Mouse (Mus musculus) layer of hippocampus, adult 2 months (tissue): ENCODE measurements around the gene Tlr7. TPM values are rescaled to one million over a fixed set of nuclear protein-coding genes. Genes with fewer than 3 reads are reported as not detected.
"Not testable (repeated sequence)": the region's sequence is repeated elsewhere in the genome, so short reads cannot be mapped to it uniquely, and the experiment has no call there.

ENCODE experiments used
- DNase-seq, 2 experiments: peaks; one replicate each; pipeline ENCODE4 v3.0.0; 2022; ENCODE audit warnings: low spot score in 2 of 2
- H3K27ac ChIP-seq: fragments of 200-600 bp; 2 replicates; pipeline ENCODE4 v1.8.1; 2022
- H3K4me3 ChIP-seq: fragments of 200-600 bp; 2 replicates; pipeline ENCODE4 v1.8.1; 2022; ENCODE audit warnings: mild to moderate bottlenecking
- CTCF ChIP-seq: fragments of 200-600 bp; conservative IDR thresholded peaks from 2 replicates; pipeline ENCODE4 v1.8.1; 2022; ENCODE audit warnings: antibody characterized with exemption, mild to moderate bottlenecking, moderate library complexity
- total RNA-seq, 2 experiments: library from RNA; stranded (reverse); gene quantifications; 2 replicates each; pipeline ENCODE4 v1.2.3; 2021

Tlr7 gene
- total RNA-seq, 2 experiments from 2014 or later = 2.5 to 2.7 TPM

GRCm38 (mm10) chrX:167329620-167330019, 738 bp downstream of the Tlr7 start:
- no peak for TF ChIP-seq CTCF
- H3K27ac ChIP-seq = peak overlapping the region; percentile 78
- H3K4me3 ChIP-seq = no peak overlapping the region
- DNase-seq = no peak

GRCm38 (mm10) chrX:167329098-167329497, 1.3 kb downstream of the Tlr7 start:
- peak overlapping the region; percentile 78 for H3K27ac ChIP-seq
- no peak overlapping the region for H3K4me3 ChIP-seq
- TF ChIP-seq CTCF = no peak
- peak; percentile 19 to 28 for DNase-seq

- no peak for TF ChIP-seq CTCF
- H3K4me3 ChIP-seq = no peak overlapping the region
- H3K27ac ChIP-seq = peak overlapping the region; percentile 78
- no peak for DNase-seq
These were observed 1.8 kb downstream of the Tlr7 start for GRCm38 (mm10) chrX:167328519-167328918.

GRCm38 (mm10) chrX:167323742-167324141, 6.6 kb downstream of the Tlr7 start:
- Histone ChIP-seq H3K4me3 (no peak overlapping the region), H3K27ac (no peak overlapping the region)
- peak; percentile 20; the same call in 1 of the 2 replicates for TF ChIP-seq CTCF
- DNase-seq = no peak

GRCm38 (mm10) chrX:167321233-167321806, 9.0 kb downstream of the Tlr7 start:
- no peak for TF ChIP-seq CTCF
- H3K4me3 ChIP-seq = no peak overlapping the region
- no peak overlapping the region for H3K27ac ChIP-seq
- DNase-seq = no peak

GRCm38 (mm10) chrX:167318819-167319396, 11.4 kb downstream of the Tlr7 start:
- Histone ChIP-seq H3K27ac (no peak overlapping the region), H3K4me3 (no peak overlapping the region)
- no peak for DNase-seq
- TF ChIP-seq CTCF = no peak

GRCm38 (mm10) chrX:167315766-167316165, 14.6 kb downstream of the Tlr7 start:
- no peak overlapping the region for H3K4me3 ChIP-seq
- H3K27ac ChIP-seq = no peak overlapping the region
- TF ChIP-seq CTCF = no peak
- no peak for DNase-seq

- H3K4me3 ChIP-seq = no peak overlapping the region
- no peak overlapping the region for H3K27ac ChIP-seq
- DNase-seq = no peak
- TF ChIP-seq CTCF = no peak
These were observed 15.1 kb downstream of the Tlr7 start for GRCm38 (mm10) chrX:167315093-167315726.

- not testable (repeated sequence) for H3K27ac ChIP-seq, H3K4me3 ChIP-seq, DNase-seq
These were observed 28.3 kb downstream of the Tlr7 start for GRCm38 (mm10) chrX:167302061-167302460.

- peak; percentile 83 for TF ChIP-seq CTCF
- DNase-seq = peak; percentile 41 to 65
- no peak overlapping the region for H3K27ac ChIP-seq
- H3K4me3 ChIP-seq = peak overlapping the region; percentile 17; the same call in 1 of the 2 replicates
These were observed 53.4 kb downstream of the Tlr7 start for GRCm38 (mm10) chrX:167276953-167277352.

- DNase-seq = no peak
- TF ChIP-seq CTCF = no peak
- Histone ChIP-seq H3K27ac (no peak overlapping the region), H3K4me3 (peak overlapping the region; percentile 17; the same call in 1 of the 2 replicates)
These were observed 53.8 kb downstream of the Tlr7 start for GRCm38 (mm10) chrX:167276551-167276950.

GRCm38 (mm10) chrX:167264086-167264485, 66.3 kb downstream of the Tlr7 start, which contains the start of gene Tlr8:
TSS of gene Tlr8 (minus strand) at chrX:167264329.
- TF ChIP-seq CTCF = no peak
- no peak for DNase-seq
- Histone ChIP-seq H3K4me3 (no peak within 1 kb of the TSS), H3K27ac (no peak within 1 kb of the TSS)

GRCm38 (mm10) chrX:167263530-167263929, 66.8 kb downstream of the Tlr7 start:
- no peak for DNase-seq
- Histone ChIP-seq H3K4me3 (no peak overlapping the region), H3K27ac (no peak overlapping the region)
- no peak for TF ChIP-seq CTCF

Other genes with a start within 250 kb of the Tlr7 start
- 1,000 to 10,000 TPM; 1,652 to 1,714 TPM for gene Tmsb4x, start 121.2 kb downstream of the Tlr7 start, total RNA-seq
- under 1 TPM; 0.15 to 0.33 TPM for gene Tlr8, start 66.2 kb downstream of the Tlr7 start, total RNA-seq
- gene Prps2, start 52.2 kb upstream of the Tlr7 start, total RNA-seq = 10 to 100 TPM; 22.4 to 24.7 TPM